Mouse (Mus musculus) spleen, adult 18-20 months (tissue): ENCODE results near the gene Papln.

ENCODE experiments used
- DNase-seq, 2 experiments: peaks; one replicate each; pipeline ENCODE4 v3.0.0; 2022; ENCODE audit warnings: mixed read lengths in 2 of 2

The Papln gene

GRCm38 (mm10) chr12:83768235-83768899 lies 4.9 kb downstream of the Papln start:
- no peak for DNase-seq

- DNase-seq = peak in 1 of 2 experiments; percentile 39
Observed at GRCm38 (mm10) chr12:83770418-83771256, 7.2 kb downstream of the Papln start.

GRCm38 (mm10) chr12:83775621-83776020 lies 12.2 kb downstream of the Papln start:
- DNase-seq = no peak

- DNase-seq = no peak
Observed at GRCm38 (mm10) chr12:83776766-83777165, 13.3 kb downstream of the Papln start.

GRCm38 (mm10) chr12:83780181-83780580 lies 16.7 kb downstream of the Papln start:
- DNase-seq = no peak

- no peak for DNase-seq
Observed at GRCm38 (mm10) chr12:83781204-83781603, 17.8 kb downstream of the Papln start.

- DNase-seq = no peak
Observed at GRCm38 (mm10) chr12:83781640-83782278, 18.3 kb downstream of the Papln start.

- DNase-seq = no peak
Observed at GRCm38 (mm10) chr12:83782669-83783068, 19.2 kb downstream of the Papln start.

- DNase-seq = no peak
Observed at GRCm38 (mm10) chr12:83785305-83785704, 21.9 kb downstream of the Papln start.

GRCm38 (mm10) chr12:83789051-83789780 lies 25.8 kb downstream of the Papln start:
- no peak for DNase-seq

GRCm38 (mm10) chr12:83789781-83790140 lies 26.3 kb downstream of the Papln start:
- DNase-seq = no peak

GRCm38 (mm10) chr12:83790749-83791148 lies 27.3 kb downstream of the Papln start:
- no peak for DNase-seq

GRCm38 (mm10) chr12:83791737-83792136 lies 28.3 kb downstream of the Papln start:
- DNase-seq = no peak

- DNase-seq = no peak
Observed at GRCm38 (mm10) chr12:83792706-83793410, 29.4 kb downstream of the Papln start.

GRCm38 (mm10) chr12:83795051-83795450 lies 31.6 kb downstream of the Papln start:
- no peak for DNase-seq

- DNase-seq = no peak
Observed at GRCm38 (mm10) chr12:83795586-83795985, 32.2 kb downstream of the Papln start.

GRCm38 (mm10) chr12:83798313-83798712 lies 34.9 kb downstream of the Papln start:
- DNase-seq = no peak

GRCm38 (mm10) chr12:83800943-83801342 lies 37.5 kb downstream of the Papln start:
- DNase-seq = no peak

- no peak for DNase-seq
Observed at GRCm38 (mm10) chr12:83803641-83804040, 40.2 kb downstream of the Papln start.

- no peak for DNase-seq
Observed at GRCm38 (mm10) chr12:83811901-83812300, 48.5 kb downstream of the Papln start.

GRCm38 (mm10) chr12:83816616-83817015 lies 53.2 kb downstream of the Papln start:
- no peak for DNase-seq

GRCm38 (mm10) chr12:83830424-83830823 lies 67.0 kb downstream of the Papln start:
- DNase-seq = no peak
